Mouse (Mus musculus): ENCODE results near the gene Egfl6.

Egfl6 gene

GRCm38 (mm10) chrX:166584947-166585824 lies at the start of gene Egfl6:
Egfl6 (minus strand) TSS chrX:166585720.
- Histone ChIP-seq H3K4me1 (replicated peaks; ENCODE audit: low read depth, low read length) (no peaks in the 10 kb centered on the region; the same call in 1 of the 2 replicates), H3K4me3 (replicated peaks; ENCODE audit: low read length) (peak within 1 kb of the TSS; percentile 75), H3K9me3 (ENCODE audit: low read length) (no peaks in the 10 kb centered on the region), H3K36me3 (ENCODE audit: insufficient read depth, low read length) (no peaks in the 10 kb centered on the region), H3K27me3 (ENCODE audit: insufficient read depth, low read length) (peaks cover 16% of the 10 kb centered on the region; the same call in 1 of the 2 replicates)
- TF ChIP-seq POU5F1 (IDR thresholded peaks at IDR 0.05; ENCODE audit: borderline replicate concordance, low read length): no peak
- TF ChIP-seq CTCF (conservative IDR thresholded peaks at IDR 0.05; ENCODE audit: low read length): no peak

- no peaks in the 10 kb centered on the region for H3K27me3 ChIP-seq (ENCODE audit: insufficient read depth, low read length)
- no peaks in the 10 kb centered on the region for H3K36me3 ChIP-seq (ENCODE audit: insufficient read depth, low read length)
- peaks cover 14% of the 10 kb centered on the region; the same call in 1 of the 2 replicates for H3K9me3 ChIP-seq (ENCODE audit: low read length)
- no peak overlapping the region for H3K4me3 ChIP-seq (replicated peaks; ENCODE audit: low read length)
- peaks cover 40% of the 10 kb centered on the region for H3K4me1 ChIP-seq (replicated peaks; ENCODE audit: low read depth, low read length)
- TF ChIP-seq NANOG (IDR thresholded peaks at IDR 0.05; ENCODE audit: borderline replicate concordance, low read length) (0 out of 2 replicates have a peak, but pooled peaks have one; percentile 7), POU5F1 (IDR thresholded peaks at IDR 0.05; ENCODE audit: borderline replicate concordance, low read length) (no peak)
Measured at GRCm38 (mm10) chrX:166626866-166627570, 41.5 kb upstream of the Egfl6 start.

DNA sequence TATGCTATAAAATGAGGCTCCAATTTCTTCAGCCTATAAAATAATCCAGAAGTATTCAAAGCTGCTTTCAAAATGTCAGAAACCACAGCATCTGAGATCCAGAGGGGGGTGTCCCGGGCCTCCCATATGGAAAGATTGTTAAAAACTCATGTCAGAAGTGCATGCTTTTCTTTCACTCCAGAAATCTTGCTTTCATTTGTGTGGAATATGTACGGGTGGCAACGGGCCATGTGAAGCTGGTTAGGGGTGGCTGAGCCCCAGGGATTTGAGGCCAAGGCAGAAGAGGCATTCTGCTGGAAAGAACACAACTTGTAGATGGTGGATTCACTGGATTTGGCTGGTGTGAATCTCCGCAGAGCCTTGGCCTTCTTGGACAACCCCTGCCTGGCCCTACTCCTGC lies 40.7 kb upstream of the Egfl6 start:
- H3K4me3 ChIP-seq (replicated peaks; ENCODE audit: low read length): no peak overlapping the region
- H3K4me1 ChIP-seq (replicated peaks; ENCODE audit: low read depth, low read length): peaks cover 44% of the 10 kb centered on the region
- no peaks in the 10 kb centered on the region for H3K36me3 ChIP-seq (ENCODE audit: insufficient read depth, low read length)
- H3K9me3 ChIP-seq (ENCODE audit: low read length): peaks cover 14% of the 10 kb centered on the region; the same call in 1 of the 2 replicates
- TF ChIP-seq POU5F1 (IDR thresholded peaks at IDR 0.05; ENCODE audit: borderline replicate concordance, low read length): no peak
- no peak for TF ChIP-seq NANOG (IDR thresholded peaks at IDR 0.05; ENCODE audit: borderline replicate concordance, low read length)
- no peak for TF ChIP-seq CTCF (conservative IDR thresholded peaks at IDR 0.05; ENCODE audit: low read length)
- H3K27me3 ChIP-seq (ENCODE audit: insufficient read depth, low read length): no peaks in the 10 kb centered on the region

DNA sequence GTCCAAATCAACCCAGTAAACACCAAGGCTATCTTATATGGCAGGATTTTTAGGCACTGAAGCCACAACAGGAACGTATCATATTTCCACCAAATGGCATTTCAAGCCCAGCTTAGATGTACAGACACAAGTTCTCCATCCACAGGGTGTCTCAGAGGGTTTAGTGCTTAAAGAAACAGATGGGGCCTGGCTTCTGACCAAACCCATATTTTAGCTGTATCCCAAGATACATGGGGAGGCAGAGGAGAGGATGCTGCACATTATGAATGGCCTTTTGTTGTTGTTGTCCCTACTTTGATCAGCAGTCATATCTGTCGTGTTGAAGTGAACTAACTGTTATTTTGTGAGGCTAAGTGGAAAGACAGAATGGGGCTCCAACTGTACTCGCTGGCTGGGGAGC lies 37.7 kb upstream of the Egfl6 start:
- H3K4me3 ChIP-seq (replicated peaks; ENCODE audit: low read length): no peak overlapping the region
- peaks cover 69% of the 10 kb centered on the region for H3K4me1 ChIP-seq (replicated peaks; ENCODE audit: low read depth, low read length)
- no peaks in the 10 kb centered on the region for H3K36me3 ChIP-seq (ENCODE audit: insufficient read depth, low read length)
- TF ChIP-seq POU5F1 (IDR thresholded peaks at IDR 0.05; ENCODE audit: borderline replicate concordance, low read length) (no peak), NANOG (IDR thresholded peaks at IDR 0.05; ENCODE audit: borderline replicate concordance, low read length) (no peak)
- H3K9me3 ChIP-seq (ENCODE audit: low read length): no peaks in the 10 kb centered on the region
- no peaks in the 10 kb centered on the region for H3K27me3 ChIP-seq (ENCODE audit: insufficient read depth, low read length)

- no peaks in the 10 kb centered on the region for H3K27me3 ChIP-seq (ENCODE audit: insufficient read depth, low read length)
- H3K4me3 ChIP-seq (replicated peaks; ENCODE audit: low read length): no peak overlapping the region
- TF ChIP-seq CTCF (conservative IDR thresholded peaks at IDR 0.05; ENCODE audit: low read length): no peak
- no peak for TF ChIP-seq POU5F1 (IDR thresholded peaks at IDR 0.05; ENCODE audit: borderline replicate concordance, low read length)
- TF ChIP-seq NANOG (IDR thresholded peaks at IDR 0.05; ENCODE audit: borderline replicate concordance, low read length): peak; percentile 71
- no peaks in the 10 kb centered on the region for H3K9me3 ChIP-seq (ENCODE audit: low read length)
- no peaks in the 10 kb centered on the region for H3K36me3 ChIP-seq (ENCODE audit: insufficient read depth, low read length)
- H3K4me1 ChIP-seq (replicated peaks; ENCODE audit: low read depth, low read length): peaks cover 66% of the 10 kb centered on the region
Measured at GRCm38 (mm10) chrX:166621560-166622301, 36.2 kb upstream of the Egfl6 start.

DNA sequence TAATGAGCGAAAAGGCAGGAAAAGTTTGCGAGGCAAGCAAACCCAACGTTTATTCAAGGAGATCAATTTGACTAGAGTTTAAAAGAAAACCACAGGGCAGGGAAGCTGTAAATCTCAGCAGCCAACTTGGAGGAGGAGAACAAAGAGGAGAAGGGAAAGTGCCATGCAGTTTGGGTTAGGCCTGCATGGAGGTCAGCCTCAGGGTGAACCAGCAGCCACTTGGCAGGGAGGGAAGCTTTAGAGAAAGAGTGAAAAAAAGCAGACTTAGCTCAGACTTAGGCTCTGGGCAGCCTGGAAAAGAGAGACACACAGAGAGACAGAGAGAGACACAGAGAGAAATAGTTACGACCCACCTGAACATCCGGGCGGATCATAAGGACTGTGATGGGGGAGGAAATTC lies 35.4 kb upstream of the Egfl6 start:
- TF ChIP-seq CTCF (conservative IDR thresholded peaks at IDR 0.05; ENCODE audit: low read length) (no peak), NANOG (IDR thresholded peaks at IDR 0.05; ENCODE audit: borderline replicate concordance, low read length) (no peak), POU5F1 (IDR thresholded peaks at IDR 0.05; ENCODE audit: borderline replicate concordance, low read length) (no peak)
- H3K4me1 ChIP-seq (replicated peaks; ENCODE audit: low read depth, low read length): peaks cover 64% of the 10 kb centered on the region
- H3K27me3 ChIP-seq (ENCODE audit: insufficient read depth, low read length): no peaks in the 10 kb centered on the region
- H3K9me3 ChIP-seq (ENCODE audit: low read length): no peaks in the 10 kb centered on the region
- H3K4me3 ChIP-seq (replicated peaks; ENCODE audit: low read length): peak overlapping the region; percentile 23; the same call in 1 of the 2 replicates
- no peaks in the 10 kb centered on the region for H3K36me3 ChIP-seq (ENCODE audit: insufficient read depth, low read length)

DNA sequence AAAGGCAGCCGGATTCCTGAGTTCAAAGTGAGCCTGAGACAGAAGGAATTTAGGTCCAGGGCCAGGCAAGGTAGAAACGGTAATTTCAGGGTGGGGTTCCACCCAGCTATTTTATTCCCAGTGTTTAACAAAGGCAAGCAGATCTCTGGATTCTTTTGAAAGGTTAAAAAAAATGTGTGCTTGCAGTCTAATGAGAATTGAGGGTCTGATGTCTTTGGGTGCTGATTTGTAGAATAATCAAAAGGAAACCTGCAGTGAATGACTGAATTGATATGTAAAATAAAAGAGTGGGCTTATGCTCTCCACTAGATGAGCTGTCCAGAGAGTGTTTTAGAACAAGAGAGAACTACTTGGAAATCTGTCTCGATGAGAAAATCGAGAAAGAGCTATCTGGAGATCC lies 33.6 kb upstream of the Egfl6 start:
- no peaks in the 10 kb centered on the region for H3K9me3 ChIP-seq (ENCODE audit: low read length)
- H3K36me3 ChIP-seq (ENCODE audit: insufficient read depth, low read length): no peaks in the 10 kb centered on the region
- peaks cover 66% of the 10 kb centered on the region for H3K4me1 ChIP-seq (replicated peaks; ENCODE audit: low read depth, low read length)
- no peak overlapping the region for H3K4me3 ChIP-seq (replicated peaks; ENCODE audit: low read length)
- no peaks in the 10 kb centered on the region for H3K27me3 ChIP-seq (ENCODE audit: insufficient read depth, low read length)
- no peak for TF ChIP-seq POU5F1 (IDR thresholded peaks at IDR 0.05; ENCODE audit: borderline replicate concordance, low read length)
- TF ChIP-seq CTCF (conservative IDR thresholded peaks at IDR 0.05; ENCODE audit: low read length): no peak
- TF ChIP-seq NANOG (IDR thresholded peaks at IDR 0.05; ENCODE audit: borderline replicate concordance, low read length): peak; percentile 83

DNA sequence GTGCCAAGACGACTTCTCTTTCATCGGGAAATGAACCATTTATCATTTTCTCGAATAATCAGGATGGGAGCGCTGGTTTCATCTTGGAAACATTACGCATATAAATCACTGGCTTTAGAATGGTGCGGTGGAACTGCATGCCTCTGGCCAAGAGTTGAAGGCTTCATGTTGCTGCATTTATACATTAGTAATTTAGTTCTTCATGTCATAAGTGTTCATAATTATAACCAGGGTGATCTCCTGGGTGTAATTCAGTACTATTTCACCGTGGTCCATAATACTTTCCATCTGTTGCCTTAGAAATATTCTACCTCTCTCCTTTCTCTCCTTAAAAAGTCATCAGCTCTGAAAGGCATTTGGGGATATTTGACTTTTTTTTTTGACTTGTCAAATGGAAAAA lies 29.7 kb upstream of the Egfl6 start:
- no peak for TF ChIP-seq POU5F1 (IDR thresholded peaks at IDR 0.05; ENCODE audit: borderline replicate concordance, low read length)
- TF ChIP-seq NANOG (IDR thresholded peaks at IDR 0.05; ENCODE audit: borderline replicate concordance, low read length): no peak
- no peak for TF ChIP-seq CTCF (conservative IDR thresholded peaks at IDR 0.05; ENCODE audit: low read length)
- H3K27me3 ChIP-seq (ENCODE audit: insufficient read depth, low read length): no peaks in the 10 kb centered on the region
- no peak overlapping the region for H3K4me3 ChIP-seq (replicated peaks; ENCODE audit: low read length)
- H3K4me1 ChIP-seq (replicated peaks; ENCODE audit: low read depth, low read length): peaks cover 32% of the 10 kb centered on the region
- H3K36me3 ChIP-seq (ENCODE audit: insufficient read depth, low read length): no peaks in the 10 kb centered on the region
- H3K9me3 ChIP-seq (ENCODE audit: low read length): no peaks in the 10 kb centered on the region

All from E14TG2a.4 (cell line).